In the genomic region with DNA sequence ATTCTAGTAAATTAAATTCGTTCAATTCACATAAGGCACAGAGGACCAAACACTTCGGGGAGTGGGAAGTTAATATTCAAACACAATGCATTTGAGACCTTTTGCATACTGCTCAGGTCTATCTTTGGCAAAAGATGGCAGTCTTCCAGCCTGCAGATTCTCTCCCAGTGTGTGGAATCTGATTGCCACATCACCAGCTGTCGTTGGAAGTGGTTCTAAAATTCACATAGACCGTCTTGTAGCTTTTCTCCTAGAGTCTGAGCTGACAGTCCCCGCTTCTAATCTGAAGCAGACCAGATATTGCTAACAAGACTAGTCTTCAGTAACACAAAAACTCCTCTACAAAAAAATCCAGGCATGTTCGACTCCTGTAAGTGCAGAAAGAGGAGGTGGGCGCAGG, we compare ENCODE assay signal across 11 mouse cellular contexts.
DNase-seq lines count a peak whose midpoint lies in the region; ATAC-seq and TF ChIP-seq lines count a peak whose summit lies in the region.
"Had no signal": no experiment of that assay in that cellular context is flagged by ENCODE, and none has a peak within 500 bp of the region (broad histone marks: within the 10 kb centered on the region; RNA-seq: fewer than 3 reads in every experiment).

No protein-coding gene starts in this region.

- peak overlapping the region; percentile 15; the same call in 1 of the 2 replicates for H3K27ac ChIP-seq in stomach, embryonic 14.5 days (ENCODE audit: low read length)
- no peak overlapping the region for H3K27ac ChIP-seq in stomach, postnatal 0 days (replicated peaks)
- H3K27ac ChIP-seq in hindbrain, embryonic 14.5 days = peak overlapping the region; percentile 60

- 78% methylated on average over 7 of the region's 7 CpGs for WGBS in stomach, embryonic 14.5 days
- 66% methylated on average over 7 of the region's 7 CpGs for WGBS in stomach, postnatal 0 days
- WGBS in hindbrain, embryonic 14.5 days = 69% methylated on average over 7 of the region's 7 CpGs

- TF ChIP-seq EP300 in stomach, postnatal 0 days (optimal IDR thresholded peaks at IDR 0.05) = no peak

- intact Hi-C loops in left cerebral cortex, postnatal 4 days (cut with DNase I) = no loop called here

- TF ChIP-seq CTCF in stomach, postnatal 0 days (IDR thresholded peaks at IDR 0.05; ENCODE audit: low read depth) = no peak

- H3K4me1 ChIP-seq in stomach, embryonic 14.5 days (ENCODE audit: control insufficient read depth, insufficient read depth, low read length) = peaks cover 7% of the 10 kb centered on the region; the same call in 1 of the 2 replicates
- no peaks in the 10 kb centered on the region for H3K4me1 ChIP-seq in stomach, postnatal 0 days (replicated peaks; ENCODE audit: control insufficient read depth, insufficient read depth)
- peaks cover 32% of the 10 kb centered on the region for H3K4me1 ChIP-seq in hindbrain, embryonic 14.5 days (replicated peaks; ENCODE audit: control insufficient read depth, insufficient read depth, low read length)

- no peak for ATAC-seq in stomach, embryonic 14.5 days (ENCODE audit: insufficient number of reproducible peaks, insufficient read depth, low FRiP score, low read depth)
- ATAC-seq in stomach, postnatal 0 days (ENCODE audit: low FRiP score, low TSS enrichment) = no peak
- no peak for ATAC-seq in hindbrain, embryonic 14.5 days (ENCODE audit: low FRiP score)
- ATAC-seq: liver, postnatal 0 days had no signal

- no peak overlapping the region for H3K4me3 ChIP-seq in stomach, embryonic 14.5 days (ENCODE audit: low read depth, low read length)
- H3K4me3 ChIP-seq in stomach, postnatal 0 days (ENCODE audit: low read depth, low read length) = no peak overlapping the region
- H3K4me3 ChIP-seq in hindbrain, embryonic 14.5 days (replicated peaks; ENCODE audit: low read length) = no peak overlapping the region

- no peak for DNase-seq in stomach, postnatal 0 days (ENCODE audit: low spot score)
- no peak for DNase-seq in hindbrain, embryonic 14.5 days (ENCODE audit: low spot score)
- DNase-seq in left cerebral cortex, postnatal 4 days = peak; percentile 67
- DNase-seq in right cerebral cortex, postnatal 4 days = peak; percentile 47
- no peak for DNase-seq in natural killer cell, adult 2 months (ENCODE audit: low spot score in 2 of 2)
- DNase-seq in urinary bladder, postnatal 4 days (ENCODE audit: low spot score in 2 of 2) = no peak
- DNase-seq in MN1 (ENCODE audit: low spot score) = no peak
- DNase-seq: gastrocnemius, postnatal 14 days; kidney, adult 8-10 months; liver, postnatal 0 days had no signal

- H3K9ac ChIP-seq in stomach, embryonic 14.5 days (replicated peaks; ENCODE audit: low read depth, low read length) = no peak overlapping the region
- H3K9ac ChIP-seq in stomach, postnatal 0 days (ENCODE audit: low read length) = no peak overlapping the region
- no peak overlapping the region for H3K9ac ChIP-seq in hindbrain, embryonic 14.5 days
- H3K9ac ChIP-seq: liver, postnatal 0 days had no signal

- H3K4me2 ChIP-seq in stomach, embryonic 14.5 days (replicated peaks; ENCODE audit: low read depth, low read length) = no peak overlapping the region
- no peak overlapping the region for H3K4me2 ChIP-seq in stomach, postnatal 0 days (replicated peaks; ENCODE audit: low read depth)
- no peak overlapping the region for H3K4me2 ChIP-seq in hindbrain, embryonic 14.5 days (replicated peaks)

- H3K27me3 ChIP-seq in stomach, embryonic 14.5 days (ENCODE audit: control insufficient read depth, insufficient read depth, low read length) = no peaks in the 10 kb centered on the region
- H3K27me3 ChIP-seq in stomach, postnatal 0 days (ENCODE audit: control insufficient read depth, insufficient read depth, low read length) = no peaks in the 10 kb centered on the region
- no peaks in the 10 kb centered on the region; the same call in 1 of the 2 replicates for H3K27me3 ChIP-seq in hindbrain, embryonic 14.5 days (ENCODE audit: control insufficient read depth, insufficient read depth, low read length)

- no peaks in the 10 kb centered on the region for H3K36me3 ChIP-seq in stomach, embryonic 14.5 days (ENCODE audit: control insufficient read depth, insufficient read depth, low read length)
- H3K36me3 ChIP-seq in stomach, postnatal 0 days (ENCODE audit: control insufficient read depth, insufficient read depth, low read length) = no peaks in the 10 kb centered on the region
- H3K36me3 ChIP-seq in hindbrain, embryonic 14.5 days (replicated peaks; ENCODE audit: control insufficient read depth, insufficient read depth) = no peaks in the 10 kb centered on the region

- no peaks in the 10 kb centered on the region for H3K9me3 ChIP-seq in stomach, embryonic 14.5 days (ENCODE audit: control insufficient read depth, low read depth, low read length)
- no peaks in the 10 kb centered on the region for H3K9me3 ChIP-seq in stomach, postnatal 0 days (ENCODE audit: control insufficient read depth, low read length)
- H3K9me3 ChIP-seq in hindbrain, embryonic 14.5 days (ENCODE audit: control insufficient read depth, low read length) = no peaks in the 10 kb centered on the region

Comparison
In these comparisons a context has a peak if more than half of its experiments do, and no peak if none do; other contexts are left out.
1. DNase-seq: peak in left cerebral cortex, postnatal 4 days (single experiment) and right cerebral cortex, postnatal 4 days (single experiment); none in stomach, postnatal 0 days (single experiment), hindbrain, embryonic 14.5 days (single experiment), natural killer cell, adult 2 months (0 of 2), urinary bladder, postnatal 4 days (0 of 2) and MN1 (single experiment).